Mouse (Mus musculus) bone marrow, adult 2 months (tissue): ENCODE results near the gene Rgs6. TPM values are rescaled to one million over a fixed set of nuclear protein-coding genes. Genes with fewer than 3 reads are reported as not detected.

Experiments used
- H3K27ac ChIP-seq: fragments of 200-500 bp; 2 replicates; pipeline ENCODE4 v1.5.1; 2012; ENCODE audit warnings: low read depth, mild to moderate bottlenecking, control low read depth, inconsistent platforms, low read length; ENCODE audit not compliant: control insufficient read depth, poor library complexity, insufficient read depth
- H3K4me1 ChIP-seq: fragments of 200-500 bp; 2 replicates; pipeline ENCODE4 v1.6.1; 2011; ENCODE audit warnings: low read length; ENCODE audit not compliant: control insufficient read depth, insufficient read depth
- H3K4me3 ChIP-seq: fragments of 200-500 bp; replicated peaks from 2 replicates; pipeline ENCODE3; 2011; ENCODE audit warnings: mild to moderate bottlenecking, low read depth, low read length, control low read depth; ENCODE audit not compliant: control insufficient read depth
- CTCF ChIP-seq: fragments of 200-500 bp; IDR thresholded peaks from 2 replicates; pipeline ENCODE4 v1.5.1; 2011; ENCODE audit warnings: low read length, control low read depth; ENCODE audit not compliant: control insufficient read depth, insufficient read depth
- POLR2A ChIP-seq: fragments of 200-500 bp; IDR thresholded peaks from 2 replicates; pipeline ENCODE4 v1.6.1; 2011; ENCODE audit warnings: low read depth, mild to moderate bottlenecking, control low read depth, low read length, borderline replicate concordance; ENCODE audit not compliant: control insufficient read depth
- WGBS: fragments of 180-500 bp; shearing (Covaris S2); methylation state at CpG from one replicate; pipeline ENCODE4 v1.1.7; 2018; 5-methylcytosine and 5-hydroxymethylcytosine counted together
- polyA plus RNA-seq: library from polyadenylated mRNA; stranded (reverse); fragments of >200 nt; gene quantifications from 2 replicates; pipeline ENCODE4 v1.2.4, GENCODE M21; 2011; ENCODE audit warnings: low replicate concordance; ENCODE audit not compliant: missing spikeins, insufficient read depth, insufficient read length

Rgs6 gene
- polyA plus RNA-seq, 1 experiment: 1.6 TPM

- TF ChIP-seq POLR2A: no peak
- WGBS: 75% methylated on average over 6 of the region's 6 CpGs
Measured at GRCm38 (mm10) chr12:83016486-83016885, 428.4 kb downstream of the Rgs6 start.

GRCm38 (mm10) chr12:83018005-83018404, 429.9 kb downstream of the Rgs6 start:
- H3K4me3 ChIP-seq: no peak overlapping the region
- WGBS: 4% methylated on average over 3 of the region's 3 CpGs
- H3K27ac ChIP-seq: no peak overlapping the region
- TF ChIP-seq CTCF: peak; percentile 44
- TF ChIP-seq POLR2A: no peak
- no peaks in the 10 kb centered on the region for H3K4me1 ChIP-seq

More at GRCm38 (mm10) chr12:83016486-83016885, 428.4 kb downstream of the Rgs6 start:
- Histone ChIP-seq H3K4me3 (no peak overlapping the region), H3K4me1 (no peaks in the 10 kb centered on the region), H3K27ac (no peak overlapping the region)

GRCm38 (mm10) chr12:83026985-83027384, 438.9 kb downstream of the Rgs6 start:
- Histone ChIP-seq H3K27ac (no peak overlapping the region), H3K4me3 (no peak overlapping the region), H3K4me1 (no peaks in the 10 kb centered on the region)
- TF ChIP-seq CTCF: peak; percentile 31; the same call in 1 of the 2 replicates
- TF ChIP-seq POLR2A: no peak
- WGBS: 44% methylated on average over 3 of the region's 3 CpGs

DNA sequence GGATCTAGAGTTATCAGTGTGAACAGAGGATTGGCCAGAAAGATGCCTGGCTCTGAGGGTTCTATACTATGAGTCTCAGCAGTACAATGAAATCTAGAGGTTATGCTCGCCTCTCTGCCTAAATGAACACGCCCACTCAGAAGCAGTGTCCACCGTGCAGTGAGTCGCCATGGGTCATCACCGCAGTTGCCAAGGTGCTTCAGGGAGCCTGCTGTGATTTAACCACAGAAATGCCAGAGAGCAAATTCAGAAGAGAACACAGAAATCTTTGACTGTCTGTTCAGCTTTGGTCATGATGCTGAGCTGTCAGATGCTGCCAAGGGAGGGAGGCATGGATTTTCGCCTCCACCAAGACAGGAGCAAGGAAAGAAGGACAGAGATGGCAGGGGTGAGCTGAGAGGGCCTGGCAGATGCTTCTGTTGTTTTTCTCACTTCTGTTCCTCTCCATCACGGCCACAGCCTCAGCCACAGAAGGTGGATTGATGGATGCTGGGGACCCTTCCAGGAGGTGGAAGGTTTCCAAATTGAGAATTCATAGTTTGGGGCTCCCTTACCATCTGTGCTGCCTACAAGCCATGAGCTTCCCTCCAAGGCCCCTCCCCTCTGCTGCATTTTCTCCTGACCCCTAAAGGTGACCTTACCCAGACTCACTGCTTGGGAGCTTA, 445.2 kb downstream of the Rgs6 start:
- TF ChIP-seq CTCF: no peak
- TF ChIP-seq POLR2A: no peak
- 84% methylated on average over 7 of the region's 7 CpGs for WGBS
- Histone ChIP-seq H3K27ac (no peak overlapping the region), H3K4me3 (no peak overlapping the region), H3K4me1 (no peaks in the 10 kb centered on the region)

GRCm38 (mm10) chr12:83034859-83035569, 446.9 kb downstream of the Rgs6 start:
- WGBS: 22% methylated on average over 3 of the region's 3 CpGs
- H3K27ac ChIP-seq: no peak overlapping the region
- H3K4me3 ChIP-seq: no peak overlapping the region
- TF ChIP-seq CTCF (no peak), POLR2A (no peak)
- H3K4me1 ChIP-seq: peaks cover 2% of the 10 kb centered on the region; the same call in 1 of the 2 replicates

DNA sequence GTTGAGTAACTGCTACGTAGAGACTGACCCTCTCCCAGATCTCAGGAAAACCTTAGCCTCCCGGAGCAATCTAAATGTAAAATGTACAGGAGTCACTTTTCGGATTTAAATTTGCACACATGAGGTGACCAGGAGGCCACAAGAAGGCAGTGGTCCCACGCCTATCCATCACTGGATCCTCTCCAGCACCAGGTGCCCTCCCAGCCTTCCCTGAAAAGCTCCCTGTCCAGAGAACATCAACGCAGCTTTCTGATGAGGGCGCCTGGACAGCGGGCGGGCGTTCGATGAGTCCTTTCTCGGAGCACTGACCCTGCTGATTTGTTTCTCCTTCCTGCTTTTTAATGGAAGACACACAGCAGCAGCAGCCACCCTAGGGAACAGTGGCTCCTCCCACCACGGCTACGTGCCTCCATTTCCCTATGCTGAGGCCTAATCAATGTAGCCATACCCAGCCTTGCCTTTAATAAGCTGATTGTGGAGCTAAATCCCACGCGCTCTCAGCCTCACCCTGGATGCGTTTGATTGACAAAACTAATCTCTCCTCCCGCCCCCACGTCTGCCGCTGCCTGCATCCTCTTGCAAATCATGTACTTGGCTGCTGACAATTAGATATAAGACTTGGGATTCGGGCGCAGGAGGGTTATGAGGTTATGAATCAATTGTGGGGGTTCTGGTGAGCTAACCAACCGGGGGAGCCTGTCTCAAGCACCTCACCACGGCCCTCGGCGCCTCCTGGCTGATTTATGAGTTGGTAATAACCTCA, 449.9 kb downstream of the Rgs6 start:
- Histone ChIP-seq H3K27ac (no peak overlapping the region), H3K4me3 (no peak overlapping the region), H3K4me1 (peaks cover 2% of the 10 kb centered on the region; the same call in 1 of the 2 replicates)
- 78% methylated on average over 25 of the region's 25 CpGs for WGBS
- TF ChIP-seq CTCF: no peak
- TF ChIP-seq POLR2A: no peak

DNA sequence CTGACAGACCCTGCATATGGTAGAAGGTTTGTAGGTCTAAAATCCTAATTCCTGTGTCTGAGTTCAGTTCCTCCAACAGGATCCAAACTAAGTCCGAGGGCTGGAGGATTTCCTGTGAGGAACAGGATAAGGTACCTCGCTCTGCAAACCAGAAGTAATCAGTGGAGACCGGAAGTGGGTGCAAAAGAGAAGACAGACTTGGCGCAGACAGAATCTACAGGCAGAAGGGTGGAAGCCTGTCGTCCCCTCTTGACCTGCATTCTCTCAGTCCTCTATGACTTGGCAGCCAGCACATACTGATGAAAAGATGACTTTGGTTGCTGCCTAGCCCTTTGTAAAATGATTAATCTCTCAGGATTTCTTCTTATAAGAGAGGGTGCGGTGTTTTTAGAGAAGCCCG, 450.7 kb downstream of the Rgs6 start:
- Histone ChIP-seq H3K4me3 (no peak overlapping the region), H3K27ac (no peak overlapping the region), H3K4me1 (peaks cover 2% of the 10 kb centered on the region; the same call in 1 of the 2 replicates)
- whole genome bisulfite sequencing: 23% methylated on average over 7 of the region's 7 CpGs
- TF ChIP-seq CTCF: no peak
- TF ChIP-seq POLR2A: no peak

DNA sequence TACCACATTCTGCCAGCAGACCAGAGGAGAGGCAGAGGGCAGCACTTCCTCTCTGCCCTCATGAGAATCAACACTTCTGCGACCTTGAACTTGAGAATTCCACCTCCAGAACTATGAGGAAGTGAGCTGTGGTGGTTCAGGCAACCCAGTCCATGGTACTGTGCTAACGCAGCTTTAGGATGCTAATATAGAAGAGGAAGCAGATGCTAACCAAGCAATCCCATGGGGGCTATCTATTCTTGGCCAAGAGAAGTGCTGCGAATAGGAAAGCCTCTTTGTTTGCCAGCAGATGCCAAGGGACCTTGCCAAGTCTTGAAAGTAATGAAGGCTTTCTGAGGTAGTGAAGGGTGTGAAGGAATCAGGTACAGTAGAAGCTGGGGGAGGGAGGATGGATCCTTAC, 451.8 kb downstream of the Rgs6 start:
- TF ChIP-seq POLR2A: no peak
- WGBS: 5% methylated on average over 3 of the region's 3 CpGs
- Histone ChIP-seq H3K4me1 (peaks cover 2% of the 10 kb centered on the region; the same call in 1 of the 2 replicates), H3K27ac (no peak overlapping the region), H3K4me3 (no peak overlapping the region)
